Mouse (Mus musculus): ENCODE data around the gene Lrrc4. TPM values are rescaled to one million over a fixed set of nuclear protein-coding genes. Genes with fewer than 3 reads are reported as not detected.

The Lrrc4 gene
- total RNA-seq, 2 experiments from 2014 or later, result 96.2 to 98.8 TPM

GRCm38 (mm10) chr6:28781696-28782095 lies 49.9 kb downstream of the Lrrc4 start:
- no peak for DNase-seq (ENCODE audit: low spot score in 2 of 2)
- no peak for TF ChIP-seq CTCF (conservative IDR thresholded peaks at IDR 0.05)
- Histone ChIP-seq H3K4me3 (no peak overlapping the region), H3K27ac (peak overlapping the region; percentile 77)

GRCm38 (mm10) chr6:28771331-28771730 lies 60.2 kb downstream of the Lrrc4 start:
- Histone ChIP-seq H3K27ac (peak overlapping the region; percentile 62; the same call in 1 of the 2 replicates), H3K4me3 (no peak overlapping the region)
- DNase-seq (ENCODE audit: low spot score in 2 of 2), result no peak
- no peak for TF ChIP-seq CTCF (conservative IDR thresholded peaks at IDR 0.05)

- DNase-seq (ENCODE audit: low spot score in 2 of 2), result no peak
- TF ChIP-seq CTCF (conservative IDR thresholded peaks at IDR 0.05), result no peak
- 0 out of 2 replicates have a peak overlapping the region, but pooled peaks have one; percentile 8 for H3K27ac ChIP-seq
- H3K4me3 ChIP-seq, result no peak overlapping the region
Observed at GRCm38 (mm10) chr6:28767891-28768481, 63.6 kb downstream of the Lrrc4 start.

- peak; percentile 49 for TF ChIP-seq CTCF (conservative IDR thresholded peaks at IDR 0.05)
Observed at GRCm38 (mm10) chr6:28766622-28767021, 64.9 kb downstream of the Lrrc4 start.

GRCm38 (mm10) chr6:28762132-28762775 lies 69.3 kb downstream of the Lrrc4 start:
- Histone ChIP-seq H3K27ac (no peak overlapping the region), H3K4me3 (no peak overlapping the region)
- TF ChIP-seq CTCF (conservative IDR thresholded peaks at IDR 0.05), result no peak
- DNase-seq (ENCODE audit: low spot score in 2 of 2), result no peak

More at GRCm38 (mm10) chr6:28766622-28767021, 64.9 kb downstream of the Lrrc4 start:
- no peak overlapping the region for H3K4me3 ChIP-seq
- H3K27ac ChIP-seq, result no peak overlapping the region
- no peak for DNase-seq (ENCODE audit: low spot score in 2 of 2)

- no peak overlapping the region for H3K27ac ChIP-seq
- no peak for DNase-seq (ENCODE audit: low spot score in 2 of 2)
- no peak for TF ChIP-seq CTCF (conservative IDR thresholded peaks at IDR 0.05)
- no peak overlapping the region for H3K4me3 ChIP-seq
Observed at GRCm38 (mm10) chr6:28761728-28762127, 69.8 kb downstream of the Lrrc4 start.

GRCm38 (mm10) chr6:28758293-28758692 lies 73.3 kb downstream of the Lrrc4 start:
- TF ChIP-seq CTCF (conservative IDR thresholded peaks at IDR 0.05), result no peak
- no peak for DNase-seq (ENCODE audit: low spot score in 2 of 2)
- peak overlapping the region; percentile 2; the same call in 1 of the 2 replicates for H3K27ac ChIP-seq
- no peak overlapping the region for H3K4me3 ChIP-seq

GRCm38 (mm10) chr6:28756306-28757018 lies 75.1 kb downstream of the Lrrc4 start:
- H3K27ac ChIP-seq, result peak overlapping the region; percentile 86

GRCm38 (mm10) chr6:28754127-28754898 lies 77.2 kb downstream of the Lrrc4 start:
- Histone ChIP-seq H3K4me3 (no peak overlapping the region), H3K27ac (peak overlapping the region; percentile 92)
- DNase-seq (ENCODE audit: low spot score in 2 of 2), result no peak
- no peak for TF ChIP-seq CTCF (conservative IDR thresholded peaks at IDR 0.05)

More at GRCm38 (mm10) chr6:28756306-28757018, 75.1 kb downstream of the Lrrc4 start:
- peak; percentile 66 to 68 for DNase-seq (ENCODE audit: low spot score in 2 of 2)
- TF ChIP-seq CTCF (conservative IDR thresholded peaks at IDR 0.05), result no peak
- no peak overlapping the region for H3K4me3 ChIP-seq

GRCm38 (mm10) chr6:28753681-28754080 lies 77.9 kb downstream of the Lrrc4 start:
- H3K4me3 ChIP-seq, result no peak overlapping the region
- H3K27ac ChIP-seq, result peak overlapping the region; percentile 92
- peak in 1 of 2 experiments; percentile 63 for DNase-seq (ENCODE audit: low spot score in 2 of 2)
- TF ChIP-seq CTCF (conservative IDR thresholded peaks at IDR 0.05), result no peak

- peak overlapping the region; percentile 92 for H3K27ac ChIP-seq
Observed at GRCm38 (mm10) chr6:28753217-28753616, 78.3 kb downstream of the Lrrc4 start.

GRCm38 (mm10) chr6:28751186-28751585 lies 80.4 kb downstream of the Lrrc4 start:
- Histone ChIP-seq H3K27ac (peak overlapping the region; percentile 92), H3K4me3 (no peak overlapping the region)
- DNase-seq (ENCODE audit: low spot score in 2 of 2), result no peak
- no peak for TF ChIP-seq CTCF (conservative IDR thresholded peaks at IDR 0.05)

More at GRCm38 (mm10) chr6:28753217-28753616, 78.3 kb downstream of the Lrrc4 start:
- DNase-seq (ENCODE audit: low spot score in 2 of 2), result peak; percentile 72 to 74
- H3K4me3 ChIP-seq, result no peak overlapping the region
- TF ChIP-seq CTCF (conservative IDR thresholded peaks at IDR 0.05), result no peak

All from layer of hippocampus, adult 2 months (tissue).